Mouse (Mus musculus): ENCODE measurements around the gene Gramd4.

DNA sequence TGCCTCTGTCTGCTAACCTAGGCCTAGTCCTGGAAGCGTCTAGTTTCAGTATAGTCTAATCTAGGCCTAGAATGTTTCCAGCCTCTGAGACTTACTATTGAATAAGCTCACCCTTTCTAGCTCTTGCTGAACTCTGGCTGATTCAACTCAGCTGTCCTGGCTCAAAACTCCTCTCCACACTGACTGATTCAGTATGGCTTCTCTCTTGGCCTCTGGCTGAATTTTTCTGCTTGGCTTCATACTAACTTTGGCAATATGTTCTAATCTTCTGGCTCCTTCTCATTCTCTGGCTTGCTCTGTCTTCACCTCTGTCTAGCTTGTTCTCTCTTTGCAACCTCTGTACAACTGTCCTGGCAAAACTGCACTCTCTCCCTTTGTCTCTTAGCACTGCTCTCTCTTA, 35.7 kb downstream of the Gramd4 start:
- TF ChIP-seq POLR2A (IDR thresholded peaks at IDR 0.05; ENCODE audit: low read depth, low read length) (no peak), CTCF (IDR thresholded peaks at IDR 0.05; ENCODE audit: borderline replicate concordance, insufficient read depth, low read length) (no peak)

Data from embryonic fibroblast, embryonic 13.5 days (primary cell).